Mouse (Mus musculus): ENCODE measurements around the gene Rab3gap2. TPM values are rescaled to one million over a fixed set of nuclear protein-coding genes. Genes with fewer than 3 reads are reported as not detected.

Gene Rab3gap2
- polyA plus RNA-seq, 1 experiment: 14.5 TPM

GRCm38 (mm10) chr1:185247429-185248085, 43.6 kb downstream of the Rab3gap2 start:
- TF ChIP-seq CTCF (conservative IDR thresholded peaks at IDR 0.05; ENCODE audit: insufficient read depth, insufficient read length, low read depth, low read length) (no peak), POLR2A (IDR thresholded peaks at IDR 0.05; ENCODE audit: low read depth, low read length) (no peak)
- 55% methylated on average over 20 of the region's 20 CpGs for WGBS
- peak; percentile 23 for DNase-seq
- no peaks in the 10 kb centered on the region for H3K27me3 ChIP-seq (replicated peaks; ENCODE audit: control insufficient read depth, insufficient read depth, low read length)
- H3K4me3 ChIP-seq (ENCODE audit: insufficient read depth, low read depth, low read length): no peak overlapping the region
- no peak overlapping the region for H3K27ac ChIP-seq (ENCODE audit: insufficient read depth, low read depth, low read length)
- no peaks in the 10 kb centered on the region; the same call in 1 of the 2 replicates for H3K36me3 ChIP-seq (ENCODE audit: control insufficient read depth, insufficient read depth, low read length)
- peaks cover 6% of the 10 kb centered on the region; the same call in 1 of the 2 replicates for H3K4me1 ChIP-seq (ENCODE audit: control insufficient read depth, insufficient read depth, low read length)

GRCm38 (mm10) chr1:185248728-185249127, 44.8 kb downstream of the Rab3gap2 start:
- Histone ChIP-seq H3K4me3 (ENCODE audit: insufficient read depth, low read depth, low read length) (no peak overlapping the region), H3K27ac (ENCODE audit: insufficient read depth, low read depth, low read length) (peak overlapping the region; percentile 48; the same call in 1 of the 2 replicates), H3K27me3 (replicated peaks; ENCODE audit: control insufficient read depth, insufficient read depth, low read length) (no peaks in the 10 kb centered on the region), H3K4me1 (ENCODE audit: control insufficient read depth, insufficient read depth, low read length) (peaks cover 6% of the 10 kb centered on the region; the same call in 1 of the 2 replicates), H3K36me3 (ENCODE audit: control insufficient read depth, insufficient read depth, low read length) (no peaks in the 10 kb centered on the region)
- 73% methylated on average over 8 of the region's 8 CpGs for WGBS
- peak; percentile 45 for DNase-seq
- TF ChIP-seq CTCF (conservative IDR thresholded peaks at IDR 0.05; ENCODE audit: insufficient read depth, insufficient read length, low read depth, low read length) (no peak), POLR2A (IDR thresholded peaks at IDR 0.05; ENCODE audit: low read depth, low read length) (no peak)

- Histone ChIP-seq H3K36me3 (ENCODE audit: control insufficient read depth, insufficient read depth, low read length) (no peaks in the 10 kb centered on the region), H3K27ac (ENCODE audit: insufficient read depth, low read depth, low read length) (no peak overlapping the region), H3K27me3 (replicated peaks; ENCODE audit: control insufficient read depth, insufficient read depth, low read length) (no peaks in the 10 kb centered on the region), H3K4me3 (ENCODE audit: insufficient read depth, low read depth, low read length) (no peak overlapping the region), H3K4me1 (ENCODE audit: control insufficient read depth, insufficient read depth, low read length) (0 out of 2 replicates have a peak, but pooled peaks cover 3% of the 10 kb centered on the region)
- TF ChIP-seq POLR2A (IDR thresholded peaks at IDR 0.05; ENCODE audit: low read depth, low read length) (no peak), CTCF (conservative IDR thresholded peaks at IDR 0.05; ENCODE audit: insufficient read depth, insufficient read length, low read depth, low read length) (no peak)
- DNase-seq: no peak
- WGBS: 82% methylated on average over 3 of the region's 3 CpGs
These were observed 48.4 kb downstream of the Rab3gap2 start for GRCm38 (mm10) chr1:185252351-185252750.

GRCm38 (mm10) chr1:185253140-185253892, 49.4 kb downstream of the Rab3gap2 start:
- Histone ChIP-seq H3K27ac (ENCODE audit: insufficient read depth, low read depth, low read length) (no peak overlapping the region), H3K4me1 (ENCODE audit: control insufficient read depth, insufficient read depth, low read length) (no peaks in the 10 kb centered on the region), H3K27me3 (replicated peaks; ENCODE audit: control insufficient read depth, insufficient read depth, low read length) (no peaks in the 10 kb centered on the region), H3K36me3 (ENCODE audit: control insufficient read depth, insufficient read depth, low read length) (no peaks in the 10 kb centered on the region), H3K4me3 (ENCODE audit: insufficient read depth, low read depth, low read length) (no peak overlapping the region)
- WGBS: 60% methylated on average over 12 of the region's 12 CpGs
- DNase-seq: peak; percentile 24
- TF ChIP-seq POLR2A (IDR thresholded peaks at IDR 0.05; ENCODE audit: low read depth, low read length) (no peak), CTCF (conservative IDR thresholded peaks at IDR 0.05; ENCODE audit: insufficient read depth, insufficient read length, low read depth, low read length) (no peak)

- Histone ChIP-seq H3K4me3 (ENCODE audit: insufficient read depth, low read depth, low read length) (no peak overlapping the region), H3K27me3 (replicated peaks; ENCODE audit: control insufficient read depth, insufficient read depth, low read length) (no peaks in the 10 kb centered on the region), H3K4me1 (ENCODE audit: control insufficient read depth, insufficient read depth, low read length) (no peaks in the 10 kb centered on the region), H3K36me3 (ENCODE audit: control insufficient read depth, insufficient read depth, low read length) (peaks cover 2% of the 10 kb centered on the region), H3K27ac (ENCODE audit: insufficient read depth, low read depth, low read length) (no peak overlapping the region)
- TF ChIP-seq POLR2A (IDR thresholded peaks at IDR 0.05; ENCODE audit: low read depth, low read length) (no peak), CTCF (conservative IDR thresholded peaks at IDR 0.05; ENCODE audit: insufficient read depth, insufficient read length, low read depth, low read length) (no peak)
- no peak for DNase-seq
- WGBS: 96% methylated on average over 12 of the region's 12 CpGs
These were observed 51.4 kb downstream of the Rab3gap2 start for GRCm38 (mm10) chr1:185255336-185255735.

GRCm38 (mm10) chr1:185256753-185257152, 52.8 kb downstream of the Rab3gap2 start:
- WGBS: 60% methylated on average over 3 of the region's 3 CpGs
- no peaks in the 10 kb centered on the region for H3K27me3 ChIP-seq (replicated peaks; ENCODE audit: control insufficient read depth, insufficient read depth, low read length)
- H3K36me3 ChIP-seq (ENCODE audit: control insufficient read depth, insufficient read depth, low read length): peaks cover 4% of the 10 kb centered on the region
- H3K4me3 ChIP-seq (ENCODE audit: insufficient read depth, low read depth, low read length): no peak overlapping the region
- no peaks in the 10 kb centered on the region for H3K4me1 ChIP-seq (ENCODE audit: control insufficient read depth, insufficient read depth, low read length)
- peak; percentile 62 for DNase-seq
- no peak for TF ChIP-seq POLR2A (IDR thresholded peaks at IDR 0.05; ENCODE audit: low read depth, low read length)
- no peak for TF ChIP-seq CTCF (conservative IDR thresholded peaks at IDR 0.05; ENCODE audit: insufficient read depth, insufficient read length, low read depth, low read length)
- no peak overlapping the region for H3K27ac ChIP-seq (ENCODE audit: insufficient read depth, low read depth, low read length)

GRCm38 (mm10) chr1:185262565-185262964, 58.6 kb downstream of the Rab3gap2 start:
- WGBS: 56% methylated on average over 14 of the region's 14 CpGs
- Histone ChIP-seq H3K4me1 (ENCODE audit: control insufficient read depth, insufficient read depth, low read length) (no peaks in the 10 kb centered on the region), H3K4me3 (ENCODE audit: insufficient read depth, low read depth, low read length) (no peak overlapping the region), H3K27ac (ENCODE audit: insufficient read depth, low read depth, low read length) (no peak overlapping the region), H3K36me3 (ENCODE audit: control insufficient read depth, insufficient read depth, low read length) (peaks cover 4% of the 10 kb centered on the region), H3K27me3 (replicated peaks; ENCODE audit: control insufficient read depth, insufficient read depth, low read length) (no peaks in the 10 kb centered on the region)
- TF ChIP-seq CTCF (conservative IDR thresholded peaks at IDR 0.05; ENCODE audit: insufficient read depth, insufficient read length, low read depth, low read length): peak; percentile 55
- TF ChIP-seq POLR2A (IDR thresholded peaks at IDR 0.05; ENCODE audit: low read depth, low read length): no peak
- DNase-seq: no peak
